Mouse (Mus musculus) heart, postnatal 0 days (tissue): Measurements from ENCODE around the gene Tktl1.

Experiments used
- CTCF ChIP-seq: IDR thresholded peaks from 2 replicates; pipeline ENCODE4 v1.5.1; 2016; ENCODE audit warnings: antibody characterized with exemption, control low read depth, low read depth
- EP300 ChIP-seq: IDR thresholded peaks from 2 replicates; pipeline ENCODE4 v1.6.1; 2016; ENCODE audit warnings: antibody characterized with exemption, low read depth

DNA sequence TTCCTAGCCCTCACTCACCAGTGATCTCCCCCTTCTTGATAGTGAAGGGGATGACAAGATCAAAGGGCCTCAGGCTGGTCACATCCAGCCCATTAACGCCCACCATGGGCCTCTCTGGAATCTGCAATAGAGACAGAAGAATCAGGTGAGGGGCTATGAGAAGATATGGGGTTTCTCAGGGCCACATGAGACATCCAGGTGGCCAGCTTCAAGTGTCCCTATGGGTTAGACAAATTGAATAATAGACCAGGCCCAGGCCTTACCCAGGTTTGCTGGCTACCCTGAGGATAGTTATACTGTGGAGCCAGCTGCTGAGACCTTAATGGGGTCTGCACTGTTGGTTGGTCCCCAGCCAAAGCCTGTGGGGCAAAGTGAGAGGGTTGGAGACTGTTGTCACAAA, 53.0 kb downstream of the Tktl1 start:
- TF ChIP-seq CTCF (no peak), EP300 (no peak)
